Mouse (Mus musculus): ENCODE results near the gene Il2rb.

DNA sequence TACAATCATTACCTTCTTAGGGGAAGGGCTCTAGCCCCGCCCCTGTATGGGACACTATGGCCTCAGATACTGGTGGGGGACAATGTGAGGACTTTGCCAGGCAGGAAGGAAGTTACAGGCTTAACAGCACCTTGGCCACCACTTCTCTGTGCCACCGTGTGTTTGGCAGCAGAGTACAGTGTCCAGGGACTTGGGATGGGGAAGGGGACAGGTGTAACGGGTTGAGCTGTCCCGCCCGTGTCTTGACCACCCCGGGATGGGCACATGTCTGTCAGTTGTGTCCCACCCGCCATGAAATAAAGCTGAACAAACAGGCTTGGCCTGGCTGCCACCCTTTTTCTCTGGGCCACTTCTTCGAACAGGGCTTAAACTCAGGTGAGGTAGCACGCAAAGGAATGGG, 56.1 kb downstream of the Il2rb start:
- TF ChIP-seq MAFK (IDR thresholded peaks at IDR 0.05; ENCODE audit: insufficient read depth, low read depth, low read length) (no peak), ZNF384 (IDR thresholded peaks at IDR 0.05; ENCODE audit: low read depth, low read length) (no peak), CHD2 (IDR thresholded peaks at IDR 0.05; ENCODE audit: low read depth, low read length) (no peak), HCFC1 (IDR thresholded peaks at IDR 0.05; ENCODE audit: borderline replicate concordance, insufficient read depth, low read length) (no peak), ZC3H11A (IDR thresholded peaks at IDR 0.05; ENCODE audit: borderline replicate concordance, low read depth, low read length) (no peak)

Data from ES-E14 (cell line).